Mouse (Mus musculus): ENCODE measurements at regions not wholly inside any gene's neighbourhood (a gene's known extent, or its start where the extent isn't known, plus 50 kb on each side); places are given as distances from the start of the nearest gene placed in this dataset.

DNA sequence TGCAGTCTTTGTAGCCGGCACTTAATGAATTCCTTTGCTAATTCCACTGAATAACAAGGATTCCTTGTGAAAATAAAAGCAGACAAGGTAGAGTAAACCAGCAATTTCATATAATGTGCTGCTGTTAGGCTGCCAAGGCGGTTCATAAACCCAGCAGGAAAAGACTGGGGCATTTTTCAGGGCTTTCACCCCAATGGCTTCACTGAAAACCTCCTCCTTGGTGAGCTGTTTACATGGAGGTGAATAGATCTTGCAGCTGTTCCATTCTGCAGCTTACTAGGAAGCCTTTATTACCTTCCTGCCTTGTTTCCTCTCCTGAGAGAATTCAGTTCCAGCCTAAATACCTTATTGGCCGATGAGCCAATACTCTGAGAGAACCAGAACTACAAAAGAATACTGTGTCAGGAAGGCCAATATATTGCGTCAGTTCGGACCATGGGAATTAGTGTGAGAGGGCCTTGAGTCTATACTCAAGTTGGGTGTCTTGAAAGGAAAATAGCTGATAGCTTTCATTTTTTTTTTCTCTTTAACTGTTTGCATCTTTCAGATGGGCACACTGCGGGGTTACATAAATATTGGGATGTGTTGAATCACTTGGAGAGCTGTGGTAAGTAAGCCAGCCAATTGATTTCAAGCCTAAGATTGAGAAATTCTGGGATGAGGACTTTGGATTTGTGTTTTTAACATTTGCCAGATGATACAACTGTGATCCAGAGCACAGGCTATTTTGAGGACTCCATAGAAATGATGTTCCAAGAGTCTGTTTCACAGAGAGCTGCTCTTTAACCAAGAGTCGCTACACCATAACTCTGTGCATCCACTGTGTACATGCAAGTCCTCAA, 1217.5 kb downstream of the Sorcs3 start:
- Histone ChIP-seq H3K27ac (no peak overlapping the region), H3K9ac (no peak overlapping the region)

More for the DNA sequence above, 1217.5 kb downstream of the Sorcs3 start:
- Histone ChIP-seq H3K4me1 (no peaks in the 10 kb centered on the region), H3K27me3 (no peaks in the 10 kb centered on the region), H3K4me3 (no peak overlapping the region), H3K36me3 (no peaks in the 10 kb centered on the region), H3K4me2 (replicated peaks) (no peak overlapping the region), H3K9me3 (replicated peaks) (no peaks in the 10 kb centered on the region)
- no peak for ATAC-seq (ENCODE audit: low FRiP score)
- WGBS, result 82% methylated on average over 7 of the region's 7 CpGs

Measured in hindbrain, embryonic 12.5 days (tissue).